Mouse (Mus musculus): Measurements from ENCODE around the gene Pkmyt1. TPM values are rescaled to one million over a fixed set of nuclear protein-coding genes. Genes with fewer than 3 reads are reported as not detected.

Pkmyt1 gene
- 10.3 and 10.6 TPM in 2 replicates for polyA plus RNA-seq (2012; rRNA removed)

GRCm38 (mm10) chr17:23725999-23726757 is at the start of gene Pkmyt1:
Pkmyt1 (plus strand) TSS chr17:23726336.
- Histone ChIP-seq H3K27me3 (ENCODE audit: control insufficient read depth, insufficient read depth, low read length) (no peaks in the 10 kb centered on the region), H3K4me3 (replicated peaks; ENCODE audit: insufficient read depth, low read depth, low read length) (peak within 1 kb of the TSS; percentile 59), H3K27ac (ENCODE audit: insufficient read depth, low read length) (peak within 1 kb of the TSS; percentile 38), H3K4me1 (ENCODE audit: control insufficient read depth, insufficient read depth, low read length) (no peaks in the 10 kb centered on the region)
- WGBS, result under 1% methylated on average over 70 of the region's 73 CpGs
- TF ChIP-seq CTCF (IDR thresholded peaks at IDR 0.05; ENCODE audit: borderline replicate concordance, insufficient read depth, low read depth, low read length), result no peak
- TF ChIP-seq POLR2A (IDR thresholded peaks at IDR 0.05; ENCODE audit: borderline replicate concordance, insufficient read depth, low read length), result peak; percentile 93
- DNase-seq, result peak; percentile 94 to 95

GRCm38 (mm10) chr17:23676473-23677031 is 49.6 kb upstream of the Pkmyt1 start:
- peak overlapping the region; percentile 67 for H3K4me3 ChIP-seq (replicated peaks; ENCODE audit: insufficient read depth, low read depth, low read length)
- H3K27ac ChIP-seq (ENCODE audit: insufficient read depth, low read length), result peak overlapping the region; percentile 60
- peak; percentile 77 to 78 for DNase-seq
- no peaks in the 10 kb centered on the region; the same call in none of the 2 replicates for H3K4me1 ChIP-seq (ENCODE audit: control insufficient read depth, insufficient read depth, low read length)
- TF ChIP-seq POLR2A (IDR thresholded peaks at IDR 0.05; ENCODE audit: borderline replicate concordance, insufficient read depth, low read length) (no peak), CTCF (IDR thresholded peaks at IDR 0.05; ENCODE audit: borderline replicate concordance, insufficient read depth, low read depth, low read length) (no peak)
- WGBS, result under 1% methylated on average over 37 of the region's 37 CpGs
- no peaks in the 10 kb centered on the region for H3K27me3 ChIP-seq (ENCODE audit: control insufficient read depth, insufficient read depth, low read length)

- H3K4me3 ChIP-seq (replicated peaks; ENCODE audit: insufficient read depth, low read depth, low read length), result peak within 1 kb of the TSS; percentile 67
- under 1% methylated on average over 34 of the region's 34 CpGs for WGBS
- H3K27ac ChIP-seq (ENCODE audit: insufficient read depth, low read length), result peak within 1 kb of the TSS; percentile 60
- DNase-seq, result peak; percentile 87 to 91
- TF ChIP-seq CTCF (IDR thresholded peaks at IDR 0.05; ENCODE audit: borderline replicate concordance, insufficient read depth, low read depth, low read length) (no peak), POLR2A (IDR thresholded peaks at IDR 0.05; ENCODE audit: borderline replicate concordance, insufficient read depth, low read length) (peak; percentile 94)
- H3K27me3 ChIP-seq (ENCODE audit: control insufficient read depth, insufficient read depth, low read length), result no peaks in the 10 kb centered on the region
- no peaks in the 10 kb centered on the region; the same call in none of the 2 replicates for H3K4me1 ChIP-seq (ENCODE audit: control insufficient read depth, insufficient read depth, low read length)
Observed at GRCm38 (mm10) chr17:23677236-23677679, 48.9 kb upstream of the Pkmyt1 start, which contains the start of gene Tnfrsf12a. Tnfrsf12a (minus strand) TSS chr17:23677468.

GRCm38 (mm10) chr17:23679127-23679835 is 46.9 kb upstream of the Pkmyt1 start, which contains the start of gene Cldn6:
Cldn6 (plus strand) TSS chr17:23679249.
- Histone ChIP-seq H3K4me1 (ENCODE audit: control insufficient read depth, insufficient read depth, low read length) (peaks cover 5% of the 10 kb centered on the region), H3K27ac (ENCODE audit: insufficient read depth, low read length) (no peak within 1 kb of the TSS), H3K4me3 (replicated peaks; ENCODE audit: insufficient read depth, low read depth, low read length) (peak within 1 kb of the TSS; percentile 5), H3K27me3 (ENCODE audit: control insufficient read depth, insufficient read depth, low read length) (no peaks in the 10 kb centered on the region)
- WGBS, result 5% methylated on average over 38 of the region's 38 CpGs
- TF ChIP-seq CTCF (IDR thresholded peaks at IDR 0.05; ENCODE audit: borderline replicate concordance, insufficient read depth, low read depth, low read length) (no peak), POLR2A (IDR thresholded peaks at IDR 0.05; ENCODE audit: borderline replicate concordance, insufficient read depth, low read length) (no peak)
- DNase-seq, result no peak

- 91% methylated on average over 9 of the region's 9 CpGs for WGBS
- Histone ChIP-seq H3K4me3 (replicated peaks; ENCODE audit: insufficient read depth, low read depth, low read length) (no peak overlapping the region), H3K27ac (ENCODE audit: insufficient read depth, low read length) (no peak overlapping the region), H3K27me3 (ENCODE audit: control insufficient read depth, insufficient read depth, low read length) (no peaks in the 10 kb centered on the region), H3K4me1 (ENCODE audit: control insufficient read depth, insufficient read depth, low read length) (peaks cover 5% of the 10 kb centered on the region)
- TF ChIP-seq POLR2A (IDR thresholded peaks at IDR 0.05; ENCODE audit: borderline replicate concordance, insufficient read depth, low read length) (no peak), CTCF (IDR thresholded peaks at IDR 0.05; ENCODE audit: borderline replicate concordance, insufficient read depth, low read depth, low read length) (no peak)
- DNase-seq, result no peak
Observed at GRCm38 (mm10) chr17:23680336-23680735, 45.8 kb upstream of the Pkmyt1 start.

GRCm38 (mm10) chr17:23681086-23681485 is 45.0 kb upstream of the Pkmyt1 start:
- no peak overlapping the region for H3K27ac ChIP-seq (ENCODE audit: insufficient read depth, low read length)
- H3K4me1 ChIP-seq (ENCODE audit: control insufficient read depth, insufficient read depth, low read length), result peaks cover 5% of the 10 kb centered on the region; the same call in 1 of the 2 replicates
- H3K4me3 ChIP-seq (replicated peaks; ENCODE audit: insufficient read depth, low read depth, low read length), result no peak overlapping the region
- no peak for DNase-seq
- 59% methylated on average over 10 of the region's 10 CpGs for WGBS
- no peaks in the 10 kb centered on the region for H3K27me3 ChIP-seq (ENCODE audit: control insufficient read depth, insufficient read depth, low read length)
- TF ChIP-seq POLR2A (IDR thresholded peaks at IDR 0.05; ENCODE audit: borderline replicate concordance, insufficient read depth, low read length) (no peak), CTCF (IDR thresholded peaks at IDR 0.05; ENCODE audit: borderline replicate concordance, insufficient read depth, low read depth, low read length) (no peak)

GRCm38 (mm10) chr17:23682092-23682491 is 44.0 kb upstream of the Pkmyt1 start:
- H3K4me1 ChIP-seq (ENCODE audit: control insufficient read depth, insufficient read depth, low read length), result peaks cover 5% of the 10 kb centered on the region; the same call in 1 of the 2 replicates
- TF ChIP-seq POLR2A (IDR thresholded peaks at IDR 0.05; ENCODE audit: borderline replicate concordance, insufficient read depth, low read length), result no peak
- no peak for TF ChIP-seq CTCF (IDR thresholded peaks at IDR 0.05; ENCODE audit: borderline replicate concordance, insufficient read depth, low read depth, low read length)
- no peak for DNase-seq
- H3K4me3 ChIP-seq (replicated peaks; ENCODE audit: insufficient read depth, low read depth, low read length), result no peak overlapping the region
- no peak overlapping the region for H3K27ac ChIP-seq (ENCODE audit: insufficient read depth, low read length)
- no peaks in the 10 kb centered on the region for H3K27me3 ChIP-seq (ENCODE audit: control insufficient read depth, insufficient read depth, low read length)
- 71% methylated on average over 4 of the region's 4 CpGs for WGBS

Measured in cerebellum, adult 2 months (tissue).